Mouse (Mus musculus) fibroblast of lung, adult 2 months (primary cell): Measurements from ENCODE around the gene Adssl1.

Experiments
- DNase-seq: peaks from one replicate; pipeline ENCODE4 v3.0.0-alpha.2; 2011; ENCODE audit warnings: low read depth

Gene Adssl1

GRCm38 (mm10) chr12:112623742-112624141 is 3.9 kb downstream of the Adssl1 start:
- DNase-seq: no peak

GRCm38 (mm10) chr12:112625700-112626099 is 5.9 kb downstream of the Adssl1 start:
- no peak for DNase-seq

GRCm38 (mm10) chr12:112626455-112626854 is 6.6 kb downstream of the Adssl1 start:
- no peak for DNase-seq

GRCm38 (mm10) chr12:112627097-112627881 is 7.4 kb downstream of the Adssl1 start:
- peak; percentile 54 for DNase-seq

- DNase-seq: no peak
These were observed 8.4 kb downstream of the Adssl1 start for GRCm38 (mm10) chr12:112628197-112628596.

- peak; percentile 84 for DNase-seq
These were observed 9.3 kb downstream of the Adssl1 start for GRCm38 (mm10) chr12:112628928-112629721.

- no peak for DNase-seq
These were observed 10.2 kb downstream of the Adssl1 start for GRCm38 (mm10) chr12:112630029-112630428.

DNA sequence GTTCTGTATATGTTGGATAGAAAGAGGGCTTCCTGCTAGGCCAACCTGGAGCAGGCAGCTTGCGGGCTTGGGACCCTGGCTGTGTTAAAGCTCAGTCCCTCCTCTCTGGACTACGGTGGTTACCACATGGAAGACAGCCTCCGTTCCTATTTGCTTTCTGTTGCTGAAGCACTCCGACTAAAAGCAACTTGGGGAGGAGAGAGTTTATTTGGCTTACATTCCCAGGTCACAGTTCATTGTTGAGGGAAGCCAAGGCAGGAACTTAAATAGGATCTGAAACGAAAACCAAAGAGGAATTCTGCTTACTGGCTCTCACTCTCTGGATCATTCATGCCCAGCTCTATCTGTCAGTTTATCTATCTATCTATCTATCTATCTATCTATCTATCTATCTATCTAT is 11.0 kb downstream of the Adssl1 start:
- DNase-seq: no peak

DNA sequence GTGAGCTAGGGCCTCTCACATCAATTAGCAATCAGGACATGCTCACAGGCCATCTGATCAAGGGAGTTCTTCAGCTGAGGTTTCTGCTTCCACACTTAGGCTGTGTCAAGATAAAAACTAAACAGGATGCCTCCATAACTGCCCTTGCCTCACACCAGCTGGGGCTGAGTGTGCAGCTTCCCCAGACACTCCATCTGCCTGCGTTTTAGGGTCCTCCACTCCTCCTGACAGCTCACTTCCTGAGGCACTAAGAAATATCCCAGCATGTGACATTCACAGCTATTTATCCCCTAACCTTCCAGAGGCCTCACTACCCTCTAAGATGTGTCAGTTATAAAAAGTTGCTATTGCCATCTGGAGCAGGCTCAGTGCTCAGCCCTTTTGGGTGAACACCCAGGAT is 11.6 kb downstream of the Adssl1 start:
- DNase-seq: no peak

DNA sequence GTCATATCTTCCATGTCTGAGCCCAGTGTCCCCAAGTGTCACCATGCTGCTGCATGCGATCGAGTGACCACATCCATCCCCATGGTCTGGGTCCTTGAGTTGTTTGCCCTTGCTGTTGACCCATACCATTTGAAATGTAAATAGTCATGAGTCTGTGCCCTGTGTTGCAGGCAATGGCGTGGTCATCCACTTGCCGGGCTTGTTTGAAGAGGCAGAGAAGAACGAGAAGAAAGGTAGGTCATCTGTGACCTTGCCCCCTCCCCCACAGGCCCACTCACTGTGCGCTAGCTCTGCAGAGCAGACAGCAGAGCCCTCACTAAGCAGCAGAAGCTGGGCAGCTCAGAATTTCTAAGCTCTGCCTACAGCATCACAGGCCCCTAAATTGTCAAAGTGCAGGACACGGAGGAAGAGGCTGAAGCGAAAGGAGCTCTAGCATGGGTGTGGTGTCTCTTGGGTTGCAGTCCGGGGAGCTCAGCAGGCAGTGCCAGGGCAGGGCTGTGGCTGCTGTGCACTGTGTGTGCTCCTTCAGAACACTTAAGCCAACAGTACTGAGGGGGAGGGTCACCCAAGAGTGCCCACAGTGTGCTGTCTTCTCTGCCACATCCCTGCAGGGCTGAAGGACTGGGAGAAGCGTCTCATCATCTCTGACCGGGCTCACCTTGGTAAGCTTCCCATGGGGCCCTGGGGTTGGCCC is 12.4 kb downstream of the Adssl1 start:
- DNase-seq: no peak

DNA sequence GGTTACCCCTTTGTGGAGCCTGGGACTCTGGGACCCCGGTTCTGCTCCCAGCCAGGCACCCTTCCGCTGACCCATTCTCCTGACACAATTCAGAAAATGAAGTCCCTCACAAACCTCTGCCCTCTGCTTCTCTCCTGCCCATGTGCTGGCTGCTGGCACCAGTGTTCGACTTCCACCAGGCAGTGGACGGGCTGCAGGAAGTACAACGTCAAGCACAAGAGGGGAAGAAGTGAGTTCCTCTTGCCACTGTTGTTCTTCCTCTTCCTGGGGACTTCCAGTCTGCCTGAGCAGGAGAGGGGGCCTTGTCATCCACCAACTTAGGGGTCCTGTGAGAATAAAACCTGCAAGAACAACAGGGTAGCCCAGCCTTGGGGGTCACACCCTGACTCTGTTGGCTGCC is 13.1 kb downstream of the Adssl1 start:
- DNase-seq: no peak

DNA sequence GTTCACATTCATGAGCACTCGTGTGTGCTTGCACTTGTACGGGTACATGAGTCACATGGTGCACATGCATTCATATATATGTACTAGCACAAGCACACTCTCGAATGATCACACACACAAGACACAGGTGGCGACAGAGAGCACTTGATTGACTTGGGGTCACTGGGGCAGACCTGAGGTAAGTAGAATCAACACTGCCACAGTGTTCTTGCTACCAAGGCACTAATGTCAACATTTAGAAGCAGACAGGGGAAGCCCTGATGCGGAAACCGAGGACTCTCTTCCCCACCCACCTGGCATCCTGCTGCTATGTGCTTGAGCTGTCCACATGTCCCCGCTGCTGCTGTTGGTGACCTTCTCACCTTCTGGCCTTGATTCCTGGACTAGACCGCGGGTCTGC is 13.8 kb downstream of the Adssl1 start:
- no peak for DNase-seq

DNA sequence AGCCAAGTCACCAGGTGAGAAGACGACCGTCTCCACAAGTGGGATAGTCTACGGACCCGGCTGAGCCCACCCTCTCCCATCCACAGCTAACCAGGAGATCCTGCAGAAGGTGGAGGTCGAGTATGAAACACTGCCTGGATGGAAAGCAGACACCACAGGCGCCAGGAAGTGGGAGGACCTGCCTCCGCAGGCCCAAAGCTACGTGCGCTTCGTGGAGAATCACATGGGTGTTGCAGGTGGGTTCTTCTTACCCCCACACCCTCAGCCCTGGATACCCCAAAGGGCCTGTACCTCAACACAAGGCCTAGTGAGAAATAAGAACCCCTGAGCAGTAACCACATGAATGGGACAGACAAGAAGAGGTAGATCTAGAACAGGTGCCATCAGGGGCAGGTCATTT is 19.7 kb downstream of the Adssl1 start:
- no peak for DNase-seq

DNA sequence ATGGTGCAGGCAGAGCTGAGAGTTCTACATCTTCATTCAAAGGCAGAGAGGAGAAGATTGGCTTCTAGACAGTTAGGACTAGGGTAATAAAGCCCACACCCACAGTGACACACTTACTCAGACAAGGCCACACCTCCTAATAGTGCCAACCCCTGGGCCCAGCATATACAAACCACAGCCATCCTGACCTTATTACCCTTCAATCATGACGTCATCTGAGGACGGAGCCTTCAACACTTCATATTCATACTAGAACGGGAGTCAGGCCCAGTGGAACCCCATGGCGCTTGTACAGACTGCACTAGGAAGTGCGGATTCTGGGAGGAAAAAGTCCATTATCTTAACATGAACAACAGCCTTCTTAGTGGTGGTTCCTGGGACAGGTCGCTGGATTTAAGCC is 23.3 kb downstream of the Adssl1 start:
- DNase-seq: no peak

DNA sequence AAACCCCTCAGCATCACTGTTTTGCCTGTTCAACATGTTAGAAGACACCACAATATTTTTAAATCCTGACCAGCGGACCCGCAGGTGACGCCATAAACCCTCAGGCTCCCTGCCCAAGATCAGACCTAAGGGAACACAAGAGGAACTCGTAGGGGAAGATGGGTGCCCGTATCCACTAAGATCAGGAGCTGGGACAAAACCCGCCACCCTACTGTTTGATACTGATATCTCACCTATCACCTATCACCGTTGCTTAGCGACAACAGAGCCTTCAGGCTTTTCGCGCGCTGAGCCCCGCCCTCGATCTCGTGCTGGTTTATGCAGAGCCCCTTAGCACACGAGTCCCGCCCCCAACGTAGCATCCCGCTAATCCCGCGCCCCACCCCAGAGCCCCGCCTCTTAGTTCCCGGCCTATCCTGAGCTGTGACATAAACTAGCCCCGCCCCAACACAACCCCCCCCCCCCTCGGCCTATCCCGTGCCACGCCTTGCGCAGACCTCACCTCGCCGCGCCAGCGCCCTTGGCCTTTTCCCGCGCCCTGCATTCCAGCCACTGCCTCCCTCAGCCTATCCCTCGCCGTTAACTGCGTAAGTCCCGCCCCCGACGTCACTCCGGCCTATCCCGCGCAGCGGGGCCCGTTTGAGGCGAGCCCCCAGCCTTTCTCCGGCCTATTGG is 24.5 kb downstream of the Adssl1 start, which contains the start of gene Siva1:
Gene Siva1, plus strand, starts transcription at position 500 of the 675 bp plus-strand sequence.
- peak; percentile 96 for DNase-seq

- DNase-seq: no peak
These were observed 25.1 kb downstream of the Adssl1 start for GRCm38 (mm10) chr12:112644855-112645506.

DNA sequence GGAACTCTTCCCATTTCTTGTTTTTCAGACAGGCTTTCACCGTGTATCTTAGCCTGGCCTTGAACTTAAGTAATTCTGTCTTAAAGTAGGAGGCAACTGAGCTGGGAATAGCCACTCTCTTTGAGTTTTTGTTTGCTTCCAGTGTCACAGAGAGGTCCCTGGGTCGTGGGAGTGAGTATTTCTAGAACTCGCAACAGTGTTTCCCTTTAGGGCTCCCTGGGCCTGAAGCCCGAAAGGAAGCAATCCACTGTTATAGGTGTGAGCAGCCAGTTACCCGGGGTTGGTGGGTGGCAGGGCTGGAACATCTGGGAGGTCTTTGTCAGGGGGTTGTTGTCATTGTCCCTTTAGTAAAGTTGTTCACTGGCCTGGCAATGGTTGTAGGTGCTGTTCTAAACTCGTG is 26.3 kb downstream of the Adssl1 start:
- DNase-seq: no peak

- no peak for DNase-seq
These were observed 28.2 kb downstream of the Adssl1 start for GRCm38 (mm10) chr12:112648081-112648480.

GRCm38 (mm10) chr12:112651778-112652439 is 32.1 kb downstream of the Adssl1 start:
- no peak for DNase-seq

- DNase-seq: no peak
These were observed 33.4 kb downstream of the Adssl1 start for GRCm38 (mm10) chr12:112653157-112653824.
